11 mouse cellular contexts compared by ENCODE assay signal in genomic region chr3:137560851-137561449, GRCm38 (mm10).
DNase-seq lines count a peak whose midpoint lies in the region; ATAC-seq lines count a peak whose summit lies in the region.
"Had no signal": no experiment of that assay in that cellular context is flagged by ENCODE, and none has a peak within 500 bp of the region (broad histone marks: within the 10 kb centered on the region; RNA-seq: fewer than 3 reads in every experiment).

No protein-coding gene starts in this region.

- WGBS in kidney, embryonic 16.5 days: 33% methylated on average over 6 of the region's 6 CpGs

- DNase-seq in kidney, adult 8-10 months: no peak
- DNase-seq in cerebellum, postnatal 14 days: peak; percentile 68 to 81
- DNase-seq in layer of hippocampus, adult 9-10 months (ENCODE audit: low spot score): peak; percentile 70
- DNase-seq in right cerebral cortex, postnatal 10 days (ENCODE audit: low spot score in 2 of 2): peak; percentile 67 to 81
- DNase-seq in thymus, postnatal 14 days: no peak
- no peak for DNase-seq in testis, postnatal 10 days (ENCODE audit: low spot score)
- DNase-seq in testis, postnatal 14 days (ENCODE audit: low spot score): no peak
- DNase-seq: kidney, adult 11 months had no signal

- ATAC-seq in kidney, embryonic 16.5 days (ENCODE audit: low FRiP score, low TSS enrichment): 0 out of 2 replicates have a peak, but pooled peaks have one; percentile 61

- H3K4me3 ChIP-seq in kidney, embryonic 16.5 days (ENCODE audit: low read length): no peak overlapping the region
- H3K4me3 ChIP-seq: embryonic facial prominence, embryonic 12.5 days; neural tube, embryonic 13.5 days had no signal

- H3K27me3 ChIP-seq in kidney, embryonic 16.5 days (ENCODE audit: insufficient read depth, low read length): no peaks in the 10 kb centered on the region
- H3K27me3 ChIP-seq: embryonic facial prominence, embryonic 12.5 days; neural tube, embryonic 13.5 days had no signal

- H3K4me1 ChIP-seq in kidney, embryonic 16.5 days (ENCODE audit: insufficient read depth, low read length): peaks cover 14% of the 10 kb centered on the region

- H3K4me2 ChIP-seq in kidney, embryonic 16.5 days (replicated peaks; ENCODE audit: low read depth, low read length): no peak overlapping the region
- H3K4me2 ChIP-seq: embryonic facial prominence, embryonic 12.5 days; neural tube, embryonic 13.5 days had no signal

- H3K9ac ChIP-seq in kidney, embryonic 16.5 days (replicated peaks; ENCODE audit: low read length): no peak overlapping the region
- H3K9ac ChIP-seq: embryonic facial prominence, embryonic 12.5 days; neural tube, embryonic 13.5 days had no signal

- H3K27ac ChIP-seq in kidney, embryonic 16.5 days (ENCODE audit: low read length): no peak overlapping the region; the same call in 1 of the 2 replicates
- H3K27ac ChIP-seq: embryonic facial prominence, embryonic 12.5 days; neural tube, embryonic 13.5 days had no signal

- H3K9me3 ChIP-seq in kidney, embryonic 16.5 days (ENCODE audit: low read length): no peaks in the 10 kb centered on the region
- H3K9me3 ChIP-seq: embryonic facial prominence, embryonic 12.5 days; neural tube, embryonic 13.5 days had no signal

- H3K36me3 ChIP-seq in kidney, embryonic 16.5 days (ENCODE audit: insufficient read depth, low read length): no peaks in the 10 kb centered on the region
- H3K36me3 ChIP-seq: embryonic facial prominence, embryonic 12.5 days; neural tube, embryonic 13.5 days had no signal

Comparison
In these comparisons a context has a peak if more than half of its experiments do, and no peak if none do; other contexts are left out.
1. DNase-seq: peak in cerebellum, postnatal 14 days (2 of 2), layer of hippocampus, adult 9-10 months (single experiment) and right cerebral cortex, postnatal 10 days (2 of 2); none in kidney, adult 8-10 months (0 of 2), thymus, postnatal 14 days (single experiment), testis, postnatal 10 days (single experiment) and testis, postnatal 14 days (single experiment).